Mouse (Mus musculus) kidney, postnatal 10 days (tissue): Measurements from ENCODE around the gene Ptgs1.
"Not testable (repeated sequence)": the region's sequence is repeated elsewhere in the genome, so short reads cannot be mapped to it uniquely, and the experiment has no call there.

Experiments used
- DNase-seq: peaks from one replicate; pipeline ENCODE4 v3.0.0; 2021; ENCODE audit warnings: mixed read lengths

Ptgs1 gene

DNA sequence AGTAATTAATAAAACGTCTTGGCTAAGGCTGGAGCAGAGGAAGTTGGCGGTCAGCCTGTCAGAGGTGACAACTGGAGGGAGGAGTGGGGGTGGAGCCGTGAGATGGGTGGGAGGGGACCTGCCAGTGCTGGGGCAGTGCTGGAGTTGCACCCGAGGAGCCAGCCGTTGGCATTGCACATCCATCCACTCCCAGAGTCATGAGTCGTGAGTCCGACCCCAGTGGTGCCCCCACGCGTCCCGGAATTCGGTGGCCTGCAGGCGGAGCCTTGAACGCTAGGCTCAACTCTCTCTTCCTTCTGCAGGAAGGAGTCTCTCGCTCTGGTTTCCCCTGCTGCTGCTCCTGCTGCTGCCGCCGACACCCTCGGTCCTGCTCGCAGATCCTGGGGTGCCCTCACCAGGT, at the start of gene Ptgs1:
Ptgs1 (plus strand) TSS at position 61 of the 400 bp plus-strand sequence.
- DNase-seq: peak; percentile 82

DNA sequence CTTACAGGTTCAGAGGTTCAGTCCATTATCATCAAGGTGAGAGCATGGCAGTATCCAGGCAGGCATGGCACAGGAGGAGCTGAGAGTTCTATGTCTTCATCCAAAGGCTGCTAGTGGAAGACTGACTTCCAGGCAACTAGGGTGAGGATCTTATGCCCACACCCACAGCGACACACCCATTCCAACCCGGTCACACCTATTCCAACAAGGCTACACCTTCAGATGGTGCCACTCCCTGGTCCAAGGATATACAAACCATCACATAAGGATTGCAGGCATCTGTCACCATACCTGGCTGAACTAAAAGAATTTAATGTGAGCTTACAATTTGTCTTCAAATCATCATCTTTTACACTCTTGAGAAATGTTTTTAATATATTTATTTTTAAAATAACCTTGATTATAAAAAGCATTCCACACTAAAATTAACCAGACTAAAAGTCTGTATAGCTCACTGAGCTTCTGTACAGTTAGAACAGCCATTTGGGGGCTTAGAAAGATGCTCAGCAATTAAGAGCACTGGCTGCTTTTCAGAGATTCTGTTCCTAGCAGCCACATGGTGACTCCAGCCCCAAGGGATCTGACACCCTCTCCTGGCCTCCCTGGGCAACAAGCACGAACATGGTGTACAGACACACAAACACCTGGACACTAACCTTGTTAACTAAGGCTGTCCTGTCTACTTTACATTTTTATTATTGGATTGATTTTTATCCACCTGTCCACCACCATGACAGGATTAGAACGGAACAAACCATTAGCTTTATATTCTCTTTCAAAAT, 48.4 kb upstream of the Ptgs1 start:
- DNase-seq: not testable (repeated sequence)

DNA sequence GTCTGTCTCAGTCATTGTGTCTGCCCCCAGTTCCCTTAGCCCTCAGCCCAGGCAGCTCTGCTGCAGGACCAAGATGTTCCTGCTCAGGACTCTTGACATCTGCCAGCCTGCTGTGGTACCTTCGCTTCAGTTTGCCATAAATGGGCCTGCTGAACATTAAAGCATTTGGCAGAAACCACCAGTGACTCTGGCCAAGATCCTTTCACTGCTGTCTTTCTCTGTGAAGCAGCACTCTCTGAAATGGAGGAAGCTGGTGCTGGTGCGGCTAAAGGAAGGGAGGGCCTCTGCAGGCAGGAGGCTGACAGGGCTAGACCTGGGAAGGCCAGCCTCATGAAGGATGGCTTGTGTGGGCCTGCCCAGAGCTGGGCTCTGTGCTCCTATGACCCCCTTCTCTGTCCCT, 46.9 kb upstream of the Ptgs1 start:
- no peak for DNase-seq

DNA sequence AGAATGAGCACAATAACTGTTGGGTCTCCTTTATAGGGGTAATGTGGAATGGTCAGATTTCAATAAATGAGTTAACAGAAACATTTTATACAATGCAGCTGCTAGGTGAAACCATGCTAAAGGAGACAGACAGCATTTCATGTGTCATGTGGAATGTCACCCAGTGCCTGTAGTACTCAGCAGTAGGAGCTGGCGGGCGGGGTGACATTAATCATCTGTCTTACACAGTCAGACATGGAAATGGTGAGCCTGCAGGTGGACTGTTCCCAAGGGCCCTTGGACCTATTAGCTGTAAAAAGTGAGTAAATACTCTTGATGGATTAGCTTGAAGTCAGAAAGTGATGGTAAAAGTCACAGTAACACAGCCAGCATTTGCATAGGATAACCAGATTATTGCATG, 46.0 kb upstream of the Ptgs1 start:
- DNase-seq: no peak

DNA sequence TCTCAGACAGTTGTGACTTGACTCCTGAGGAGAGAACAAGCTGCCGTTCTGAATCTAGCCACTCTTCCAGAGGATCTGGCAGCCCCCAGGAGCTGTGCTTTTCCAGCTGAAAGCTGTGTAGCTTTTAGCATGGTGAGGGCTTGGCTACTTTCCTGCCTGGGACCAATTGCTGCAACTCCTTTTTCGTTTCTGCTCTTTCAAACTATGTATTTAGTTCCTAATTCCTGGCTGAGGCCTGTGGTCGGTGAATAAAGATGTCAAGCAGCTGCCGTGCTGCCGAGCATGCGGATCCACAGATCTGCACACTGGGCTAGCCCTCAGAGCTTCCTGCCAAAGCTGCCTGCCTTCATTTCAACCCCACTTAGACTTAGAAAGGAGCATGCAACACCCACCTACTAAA, 45.4 kb upstream of the Ptgs1 start:
- DNase-seq: peak; percentile 27

DNA sequence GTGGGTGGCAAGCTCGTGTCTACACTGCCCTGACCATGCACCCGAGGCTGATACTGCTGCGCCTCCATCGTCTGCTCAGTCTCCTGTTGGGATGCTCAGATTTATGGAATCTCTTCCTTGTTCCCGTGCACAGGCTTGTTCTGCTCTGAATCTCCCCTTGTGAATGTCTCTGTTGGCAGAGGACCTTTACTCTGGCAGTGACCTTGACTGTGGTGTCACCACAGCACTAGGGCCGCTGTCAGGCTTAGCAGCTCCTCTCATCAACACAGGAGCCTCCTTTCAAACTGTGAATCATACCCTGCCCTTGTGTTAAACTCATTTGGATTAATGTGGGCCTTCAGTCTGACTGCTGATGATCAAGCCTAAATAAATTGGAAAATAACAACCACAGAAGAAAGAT, 41.0 kb upstream of the Ptgs1 start:
- DNase-seq: not testable (repeated sequence)

DNA sequence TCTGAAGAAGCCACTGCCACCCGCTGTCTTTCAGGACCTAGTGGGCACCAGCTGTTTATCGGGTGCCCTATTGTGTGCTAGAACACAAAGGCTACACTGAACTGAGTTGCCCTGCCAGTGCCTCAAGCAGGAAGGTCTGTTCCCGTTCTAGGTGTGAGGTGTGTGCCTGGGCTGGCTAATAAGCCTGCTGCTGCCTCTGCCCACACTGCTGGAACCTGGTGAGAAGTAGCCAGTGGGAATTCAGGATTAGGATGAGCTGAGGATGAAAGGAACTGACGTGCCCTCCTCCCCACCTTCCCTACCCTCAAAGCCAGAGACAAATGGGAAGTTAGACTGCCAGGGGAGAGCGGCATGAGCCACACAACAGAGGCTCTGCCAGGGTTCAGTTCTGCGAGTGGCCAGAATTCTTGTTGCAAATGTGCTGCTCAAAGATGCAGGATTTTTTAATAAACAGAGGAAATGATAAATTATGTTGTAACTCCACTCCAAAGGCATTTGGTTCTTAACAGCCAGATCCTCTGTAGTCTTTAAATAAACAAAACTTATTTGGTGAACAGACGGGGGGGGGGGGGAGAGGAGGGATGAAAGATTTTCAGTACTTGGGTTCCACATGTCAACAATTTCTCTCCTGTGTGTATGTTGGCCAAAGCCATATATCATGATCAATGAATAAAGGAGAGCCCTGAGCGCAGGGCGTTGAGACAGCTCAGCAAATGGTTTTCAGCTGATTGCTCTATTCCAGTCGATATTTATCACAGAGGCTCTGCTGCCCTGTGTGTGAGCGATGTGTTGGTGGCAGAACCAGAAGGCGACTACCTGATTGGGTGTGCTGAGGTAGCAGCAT, 38.9 kb upstream of the Ptgs1 start:
- no peak for DNase-seq

DNA sequence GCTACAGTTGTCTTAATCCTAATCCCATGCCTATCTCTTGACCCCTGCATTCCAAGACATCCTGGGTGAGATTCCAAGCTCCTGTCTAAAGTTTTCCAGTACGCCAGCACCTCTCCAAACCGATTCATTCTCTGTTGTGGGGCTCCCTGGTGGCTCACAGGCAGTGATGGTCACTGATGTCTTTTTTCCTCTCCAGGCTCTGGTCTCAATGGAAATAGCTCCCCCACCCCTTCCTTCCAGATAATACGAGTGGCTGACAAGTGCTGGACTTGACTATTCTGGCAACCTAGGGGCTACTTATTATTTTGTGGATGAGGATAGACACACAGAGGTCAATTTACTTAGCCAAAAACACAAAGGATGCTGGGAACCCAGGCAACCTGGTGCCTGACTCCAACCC, 33.2 kb upstream of the Ptgs1 start:
- no peak for DNase-seq

DNA sequence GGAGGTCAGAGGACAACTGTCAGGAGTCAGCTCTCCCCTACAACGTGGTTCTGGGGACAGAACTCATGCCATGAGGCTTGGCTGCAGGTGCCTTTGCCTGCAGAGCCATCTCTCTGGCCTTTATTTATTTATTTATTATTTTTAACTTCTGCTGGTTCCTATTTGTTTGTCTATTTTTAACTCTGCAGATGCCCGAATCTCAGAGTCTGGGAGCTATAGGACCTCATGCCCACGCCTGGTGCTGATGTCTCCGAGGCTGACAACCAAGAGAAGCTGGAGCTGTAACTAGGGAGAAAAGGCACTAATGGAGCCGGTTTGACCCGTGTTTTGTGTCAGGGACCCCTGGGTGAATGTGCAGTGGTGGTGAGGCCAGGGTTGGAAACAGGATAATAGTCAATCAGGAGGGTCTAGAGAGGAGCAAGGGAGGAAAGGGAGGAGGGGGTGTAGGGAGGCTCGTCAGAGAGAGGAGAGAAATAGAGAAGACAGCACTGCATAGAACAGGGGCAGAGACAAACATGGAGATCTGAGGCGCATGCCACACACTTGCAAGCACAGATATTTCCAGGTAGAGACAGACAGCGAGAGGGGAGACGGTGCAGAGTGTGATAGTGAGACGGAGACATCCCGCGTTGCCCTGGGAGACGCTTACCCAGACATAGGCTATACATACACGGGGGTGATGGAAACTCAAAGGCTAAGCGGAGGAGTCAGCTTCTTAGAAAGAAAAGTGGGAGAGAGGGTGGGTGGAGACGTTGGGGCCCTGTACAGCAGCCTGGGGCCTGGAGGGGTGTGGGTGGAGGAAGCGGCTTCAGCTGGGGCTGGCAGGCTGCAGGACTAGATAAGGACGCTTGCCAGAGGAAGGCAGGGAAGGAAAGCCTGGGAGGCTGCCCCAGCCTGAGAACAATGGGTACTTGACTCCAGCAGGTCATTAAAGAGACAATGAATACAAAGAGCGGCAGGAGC, 32.0 kb upstream of the Ptgs1 start:
- peak; percentile 66 for DNase-seq

DNA sequence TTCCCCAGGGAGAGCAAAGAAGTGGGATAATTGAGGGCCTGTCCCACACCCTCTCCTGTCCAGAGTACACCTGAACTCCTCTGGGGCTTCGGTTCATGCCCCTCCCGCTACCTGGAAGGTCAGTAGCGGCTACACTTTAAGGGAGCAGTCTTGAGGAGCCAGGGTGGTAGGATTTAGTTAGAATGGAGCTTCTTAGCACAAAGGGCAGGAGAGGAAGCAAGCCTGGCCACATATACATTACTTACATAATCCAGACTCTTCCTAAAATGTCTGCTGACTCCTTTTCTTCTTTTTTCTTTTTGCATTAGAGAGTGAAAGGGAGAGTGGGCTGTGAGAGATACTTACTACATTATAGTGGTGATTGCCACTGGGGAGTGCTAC, 31.4 kb upstream of the Ptgs1 start:
- DNase-seq: no peak

DNA sequence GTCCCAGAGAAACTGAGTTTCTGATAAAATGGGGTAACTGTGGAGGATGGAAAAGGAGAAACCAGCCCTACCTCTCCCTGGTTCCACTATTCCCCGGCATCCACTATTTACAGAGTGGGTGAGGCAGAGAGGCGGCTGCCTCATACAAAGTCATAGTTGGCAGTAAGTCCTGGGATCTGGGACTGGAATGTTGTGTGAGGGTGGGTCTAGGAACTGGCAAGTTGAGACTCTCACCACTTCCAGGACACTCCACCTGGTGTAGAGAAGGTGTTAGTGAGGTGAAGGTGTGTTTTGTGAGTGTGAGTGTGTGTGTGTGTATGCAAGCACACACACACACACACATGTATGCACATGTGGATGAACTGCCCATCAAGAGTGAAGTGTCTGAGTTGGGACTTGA, 29.4 kb upstream of the Ptgs1 start:
- DNase-seq: no peak

DNA sequence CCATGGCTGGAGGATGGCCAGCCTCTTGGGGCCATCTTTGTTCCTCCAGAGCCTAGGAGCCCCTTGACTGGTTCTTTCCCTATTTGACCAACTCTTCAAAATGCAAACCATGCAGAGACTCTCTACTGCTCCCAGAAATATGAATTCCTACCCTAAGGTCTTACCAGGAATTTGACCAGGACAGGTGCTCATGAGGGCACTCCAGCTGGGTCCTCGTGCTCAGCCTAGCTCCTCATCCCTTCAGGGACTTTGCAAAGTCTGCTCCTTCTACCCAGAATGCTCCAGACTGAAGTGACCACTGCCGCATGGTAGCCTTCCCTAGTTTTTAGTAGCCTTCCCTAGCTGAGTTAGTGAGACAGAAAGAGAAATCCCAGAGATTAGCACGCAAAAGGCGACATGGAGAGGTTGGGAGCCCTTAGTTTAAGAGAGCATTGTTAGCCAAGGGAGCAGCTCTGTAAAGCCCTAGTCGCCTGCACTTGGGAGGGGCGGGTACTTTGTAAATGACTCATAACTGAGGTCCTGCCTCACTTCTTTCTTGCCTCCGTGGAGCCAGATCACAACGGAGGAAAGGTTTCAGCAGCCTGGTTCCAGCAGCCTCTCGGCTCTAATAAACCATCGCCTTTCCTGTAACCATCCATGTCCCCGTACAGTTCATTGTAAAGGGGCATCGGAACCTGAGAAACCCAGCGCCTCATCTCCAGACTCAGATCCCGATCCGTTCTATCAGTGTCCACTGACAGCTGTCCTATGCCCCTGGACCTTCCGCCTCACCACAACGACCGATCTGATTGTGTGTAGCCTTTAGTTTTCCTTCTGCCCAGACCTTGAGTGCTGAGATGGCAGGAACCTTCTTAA, 28.2 kb upstream of the Ptgs1 start:
- no peak for DNase-seq

DNA sequence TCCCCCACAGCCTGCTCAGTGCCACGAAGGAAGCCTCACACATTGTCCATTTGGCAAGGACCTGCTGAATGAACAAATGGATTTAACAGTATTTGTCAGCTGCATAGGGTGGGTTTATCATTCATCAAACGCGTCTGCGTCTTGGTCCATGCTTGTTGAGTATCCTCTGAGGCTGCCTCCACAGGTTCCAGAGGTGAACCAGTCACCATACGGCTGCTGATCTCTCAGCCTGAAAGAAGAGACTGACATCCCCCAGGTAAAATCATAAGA, 27.7 kb upstream of the Ptgs1 start:
- DNase-seq: no peak

DNA sequence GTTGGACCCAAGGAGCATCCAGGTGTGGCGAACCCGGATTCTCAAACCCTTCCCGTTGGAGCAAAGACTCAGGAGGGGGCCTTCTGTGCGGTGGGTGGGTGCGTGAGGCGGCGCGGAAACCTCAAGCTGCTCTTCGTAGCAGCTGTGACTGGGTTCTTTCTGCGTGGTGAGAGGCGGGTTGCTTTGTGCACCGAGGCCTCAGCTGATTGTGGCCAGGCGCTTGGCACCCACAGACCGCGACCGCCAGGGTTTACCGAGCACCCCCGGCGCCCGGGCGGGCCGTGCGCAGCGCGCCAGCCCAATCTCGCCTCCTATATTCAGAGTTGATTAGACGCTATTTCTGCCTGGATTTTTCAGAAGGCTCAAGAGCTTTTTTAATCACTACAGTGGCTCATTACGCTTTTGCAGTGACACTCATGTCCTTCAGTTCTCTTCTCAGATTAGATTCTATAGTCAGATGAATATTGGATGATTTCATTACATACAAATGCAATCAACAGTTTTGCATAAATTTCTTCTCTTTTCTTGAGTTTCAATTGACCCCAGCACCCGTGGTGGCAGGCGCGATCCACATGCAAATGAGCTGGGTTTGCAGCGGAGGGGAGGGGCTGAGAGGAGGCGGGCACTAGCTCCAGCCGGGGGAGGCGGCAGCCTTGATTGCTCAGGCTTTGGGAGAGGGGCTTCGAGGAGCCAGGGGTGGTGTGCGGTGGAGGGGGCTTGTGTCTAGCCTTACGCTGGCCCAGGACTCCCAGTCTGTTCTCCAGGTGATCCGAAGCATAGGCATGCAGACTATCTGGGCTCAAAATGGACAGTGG, 27.0 kb upstream of the Ptgs1 start:
- DNase-seq: peak; percentile 53

DNA sequence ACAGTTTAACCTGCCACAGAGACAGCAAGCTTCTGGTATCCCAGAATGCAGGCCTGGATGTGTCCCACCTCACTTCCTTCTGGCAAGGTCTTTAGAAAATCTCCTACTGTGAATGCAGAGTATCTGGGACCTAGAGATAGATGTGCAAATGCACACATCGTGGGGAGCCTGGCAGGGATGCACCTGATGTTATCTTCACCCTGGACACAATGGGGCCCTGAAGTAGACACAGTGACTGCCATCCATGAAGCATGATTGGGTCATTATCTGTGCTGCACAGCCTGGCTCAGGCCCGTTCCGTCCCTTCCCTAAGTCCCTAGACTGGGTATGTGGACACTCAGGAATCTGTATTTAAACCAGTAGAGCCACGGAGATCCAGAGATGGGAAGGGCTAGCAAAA, 25.6 kb upstream of the Ptgs1 start:
- no peak for DNase-seq

DNA sequence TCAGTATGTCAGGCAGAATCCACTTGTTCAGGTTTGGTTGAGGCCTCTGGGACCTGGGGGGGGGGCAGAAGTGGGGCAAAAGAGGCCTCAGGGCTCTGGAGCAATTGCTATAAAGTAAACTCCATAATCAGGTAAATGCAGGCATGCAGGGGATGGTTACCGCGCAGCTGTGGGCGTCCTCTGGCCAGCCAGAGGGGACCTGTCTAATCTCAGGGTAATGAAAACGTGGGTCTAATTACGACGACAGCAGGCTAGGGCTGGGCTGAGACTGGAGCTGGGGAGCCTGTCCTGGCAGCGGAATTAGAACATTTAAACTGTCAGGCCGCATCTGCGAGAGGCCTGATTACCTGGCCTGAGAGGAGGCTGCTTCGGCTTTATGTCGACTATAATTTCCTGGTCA, 23.2 kb upstream of the Ptgs1 start:
- no peak for DNase-seq

DNA sequence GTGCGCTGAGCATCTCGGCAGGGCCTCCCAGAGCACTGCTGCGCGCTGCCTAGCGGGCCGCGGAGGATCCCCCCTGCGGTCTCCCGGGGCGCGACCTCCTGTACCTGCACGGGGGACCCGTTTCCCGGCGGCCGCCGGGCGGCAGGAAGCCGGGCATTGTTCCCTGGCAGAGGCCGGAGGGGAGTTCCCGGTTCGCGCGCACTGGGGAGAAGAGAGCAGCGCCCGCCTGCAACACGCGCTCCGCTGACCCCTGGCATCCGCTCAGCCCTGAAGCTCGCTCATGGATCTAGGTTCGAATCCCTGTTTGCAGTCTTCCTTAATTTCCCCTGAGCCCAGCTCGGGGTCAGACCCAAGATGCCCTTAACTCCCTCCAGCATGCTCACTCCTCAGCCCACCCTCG, 19.4 kb upstream of the Ptgs1 start:
- DNase-seq: peak; percentile 75

DNA sequence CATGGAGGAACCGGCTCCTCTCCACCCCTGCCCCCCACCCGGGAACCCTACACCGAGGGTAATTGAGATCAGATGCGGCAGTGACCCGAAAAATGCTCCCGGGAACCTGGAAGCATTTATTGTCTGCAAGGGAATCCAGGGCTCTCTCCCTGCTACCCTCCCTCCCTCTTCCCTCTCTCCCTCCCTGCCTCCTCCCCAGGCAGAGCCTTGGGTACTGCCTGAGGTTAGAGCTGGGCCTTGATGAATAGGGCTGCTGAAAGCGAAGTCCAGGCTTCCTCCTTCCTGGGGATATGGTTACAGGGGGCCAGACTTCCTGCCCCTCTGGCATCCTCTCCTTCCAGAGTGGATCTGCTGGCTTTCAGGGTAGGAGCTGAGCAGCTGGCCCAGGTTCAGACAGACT, 18.4 kb upstream of the Ptgs1 start:
- peak; percentile 42 for DNase-seq

DNA sequence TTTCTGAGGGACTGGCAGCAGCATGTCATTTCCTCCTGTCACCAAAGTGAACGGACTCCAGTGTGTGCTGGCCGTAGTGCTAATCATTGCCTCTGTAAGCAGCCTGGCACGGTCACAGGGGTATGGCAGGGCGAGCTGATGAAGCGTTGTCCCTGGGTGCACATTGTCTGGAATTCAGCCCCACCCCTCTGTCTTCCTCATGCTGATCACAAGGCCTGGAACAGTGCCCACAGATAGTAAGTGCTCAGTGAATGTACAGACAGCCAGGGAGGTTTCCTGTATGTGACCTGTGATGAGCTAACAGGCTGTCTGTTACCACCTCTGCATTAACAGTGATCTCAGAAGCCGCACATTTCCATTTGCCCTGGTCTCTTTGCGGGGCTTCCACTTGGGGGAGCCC, 17.1 kb upstream of the Ptgs1 start:
- peak; percentile 70 for DNase-seq

DNA sequence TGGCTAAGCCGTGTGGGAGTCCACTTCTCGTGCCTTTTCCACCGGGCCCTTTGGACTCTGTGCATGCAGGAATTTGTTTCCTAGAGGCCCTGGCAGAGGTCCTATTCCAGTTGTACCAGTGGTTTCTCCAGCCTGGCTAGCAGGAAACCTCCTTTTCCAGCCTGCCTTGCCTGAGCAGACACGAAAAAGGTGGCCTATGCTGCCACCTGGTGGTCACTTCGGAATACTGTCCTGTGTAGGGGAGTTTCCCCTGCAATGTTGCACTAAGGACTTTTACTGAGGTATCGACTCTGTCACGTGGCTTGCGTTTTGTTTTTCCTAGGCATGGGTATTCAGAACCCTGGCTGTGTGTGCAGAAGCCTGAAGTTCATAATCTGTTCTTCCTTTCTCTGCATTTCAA, 16.2 kb upstream of the Ptgs1 start:
- peak; percentile 94 for DNase-seq

DNA sequence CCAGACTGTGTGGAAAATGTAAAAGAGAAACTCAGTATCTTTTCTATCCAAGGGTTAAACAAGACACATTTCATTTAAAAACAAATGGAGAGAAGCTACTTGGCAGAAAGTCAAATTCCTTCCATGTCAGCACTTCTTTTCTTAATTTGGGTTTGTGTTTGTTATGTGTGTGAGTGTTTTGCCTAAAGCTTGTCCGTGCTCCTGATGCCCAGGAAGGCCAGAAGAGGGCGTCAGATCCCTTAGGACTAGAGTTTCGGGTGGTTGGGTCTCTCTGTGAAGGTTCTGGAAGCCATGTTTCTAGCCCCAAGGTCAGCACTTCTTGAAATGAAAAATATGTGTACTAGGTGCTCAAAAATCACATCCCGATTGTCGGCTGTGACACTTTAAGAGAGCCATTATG, 15.8 kb upstream of the Ptgs1 start:
- DNase-seq: peak; percentile 67
